Mouse (Mus musculus) thymus, adult 2 months (tissue): Measurements from ENCODE around the gene Ncan.

Experiments used
- CTCF ChIP-seq: fragments of 200-500 bp; IDR thresholded peaks from 2 replicates; pipeline ENCODE4 v1.5.1; 2012; ENCODE audit warnings: mild to moderate bottlenecking, control low read depth, low read length, moderate library complexity, borderline replicate concordance; ENCODE audit not compliant: control insufficient read depth, poor library complexity, insufficient read depth; ENCODE audit errors: extremely low read depth
- POLR2A ChIP-seq: fragments of 200-500 bp; IDR thresholded peaks from 2 replicates; pipeline ENCODE4 v1.6.1; 2012; ENCODE audit warnings: mild to moderate bottlenecking, low read length, control low read depth, moderate library complexity; ENCODE audit not compliant: control insufficient read depth, poor library complexity, insufficient read depth; ENCODE audit errors: extremely low read depth

DNA sequence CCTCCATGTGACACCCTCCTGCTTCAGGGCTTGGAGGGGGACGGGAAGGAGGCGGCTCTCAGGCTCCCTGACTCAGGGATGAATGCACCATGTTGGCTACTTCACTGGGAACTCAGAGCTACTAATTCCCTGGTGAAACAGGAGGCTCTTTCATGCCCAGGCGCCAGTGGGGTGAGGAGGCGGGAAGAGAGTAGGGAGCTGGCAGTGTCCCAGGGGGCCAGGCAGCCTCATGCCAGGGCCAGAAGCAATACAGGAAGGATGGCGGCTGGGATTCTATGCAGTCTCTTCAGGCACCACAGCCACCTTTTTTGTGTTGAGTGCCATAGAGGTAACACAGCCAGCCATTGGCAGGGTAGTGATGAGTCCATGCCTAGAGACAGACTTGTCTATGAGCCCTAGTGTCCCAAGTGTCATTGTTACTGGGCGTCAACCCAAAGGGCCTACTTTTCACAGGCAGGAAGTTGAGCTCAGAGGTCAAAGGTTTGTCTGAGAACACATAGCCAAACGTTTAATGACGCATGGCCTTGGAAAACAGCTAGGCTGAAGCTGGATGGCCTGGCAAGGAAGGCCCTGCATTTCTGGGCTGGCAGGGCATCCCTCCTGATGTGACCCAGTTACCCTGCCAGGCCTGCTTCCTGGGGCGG is 8.8 kb upstream of the Ncan start:
- TF ChIP-seq CTCF = no peak
- no peak for TF ChIP-seq POLR2A
